Mouse (Mus musculus) layer of hippocampus, adult 2 months (tissue): Measurements from ENCODE around the gene Kif5c. TPM values are rescaled to one million over a fixed set of nuclear protein-coding genes. Genes with fewer than 3 reads are reported as not detected.

Experiments used
- DNase-seq, 2 experiments: peaks; one replicate each; pipeline ENCODE4 v3.0.0; 2022; ENCODE audit warnings: low spot score in 2 of 2
- H3K27ac ChIP-seq: fragments of 200-600 bp; 2 replicates; pipeline ENCODE4 v1.8.1; 2022
- H3K4me3 ChIP-seq: fragments of 200-600 bp; 2 replicates; pipeline ENCODE4 v1.8.1; 2022; ENCODE audit warnings: mild to moderate bottlenecking
- CTCF ChIP-seq: fragments of 200-600 bp; conservative IDR thresholded peaks from 2 replicates; pipeline ENCODE4 v1.8.1; 2022; ENCODE audit warnings: antibody characterized with exemption, mild to moderate bottlenecking, moderate library complexity
- long read RNA-seq, 2 experiments: library from polyadenylated mRNA; stranded (forward); transcript quantifications; one replicate each; pipeline ENCODE4 v2.0.0; 2021; ENCODE audit warnings: borderline mapping rate in 2 of 2
- total RNA-seq, 2 experiments: library from RNA; stranded (reverse); gene quantifications; 2 replicates each; pipeline ENCODE4 v1.2.3; 2021

The Kif5c gene
- total RNA-seq: 100 to 1,000 TPM; 467 to 553 TPM
- long read RNA-seq, experiment 1, full-length matches to known transcripts: 358 of 474 reads
- long read RNA-seq, experiment 1, partial matches to known transcripts: 100 of 474 reads
- long read RNA-seq, experiment 1, other reads (novel, unspliced or antisense): 16 of 474 reads
- long read RNA-seq, experiment 2, full-length matches to known transcripts: 545 of 719 reads
- long read RNA-seq, experiment 2, partial matches to known transcripts: 135 of 719 reads
- long read RNA-seq, experiment 2, other reads (novel, unspliced or antisense): 39 of 719 reads

DNA sequence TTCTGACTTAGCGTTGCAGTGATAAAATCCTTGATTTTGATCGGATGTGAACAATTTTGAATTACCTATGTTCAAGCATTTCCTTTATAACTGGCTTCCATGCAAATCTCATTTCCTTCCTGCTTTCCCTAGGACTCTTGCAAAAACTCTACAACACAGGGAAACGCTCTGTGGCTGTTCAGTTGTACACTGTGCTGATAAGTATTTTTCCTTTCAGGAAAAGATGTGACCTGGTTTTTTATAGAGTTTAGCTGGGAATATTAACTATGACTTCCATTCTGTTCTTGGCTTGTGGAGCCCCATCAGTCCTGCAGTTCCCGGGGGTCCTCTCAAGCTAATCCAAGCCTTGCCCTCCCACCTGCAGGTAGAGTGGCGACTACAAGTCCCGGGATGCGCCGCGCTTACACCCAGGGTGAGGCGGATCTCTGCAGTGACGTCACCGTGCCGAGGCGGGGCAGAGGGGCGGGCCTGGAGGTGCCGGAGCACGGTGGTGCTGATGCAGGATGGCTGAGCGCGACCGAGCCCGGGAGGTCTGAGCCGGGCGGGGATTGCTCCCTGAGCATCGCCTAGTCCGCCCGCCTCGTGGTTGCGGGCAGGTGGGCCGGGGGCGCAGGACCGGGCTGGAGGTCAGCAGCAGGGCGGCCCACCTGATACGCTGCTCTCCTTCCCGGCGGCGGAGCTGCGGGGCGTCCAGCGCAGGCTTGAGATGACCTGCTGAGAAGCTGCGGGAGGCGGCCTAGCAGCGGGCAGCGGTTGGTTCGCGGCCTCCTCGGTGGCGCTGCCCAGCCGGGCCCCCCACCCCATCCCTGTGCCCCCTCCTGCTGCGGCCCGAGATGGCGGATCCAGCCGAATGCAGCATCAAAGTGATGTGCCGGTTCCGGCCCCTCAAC, at the start of gene Kif5c:
Gene Kif5c, plus strand, starts transcription at position 470 of the 890 bp plus-strand sequence.
- TF ChIP-seq CTCF: peak; percentile 35
- Histone ChIP-seq H3K4me3 (peak within 1 kb of the TSS; percentile 98), H3K27ac (peak within 1 kb of the TSS; percentile 96)
- DNase-seq: peak; percentile 95 to 97

DNA sequence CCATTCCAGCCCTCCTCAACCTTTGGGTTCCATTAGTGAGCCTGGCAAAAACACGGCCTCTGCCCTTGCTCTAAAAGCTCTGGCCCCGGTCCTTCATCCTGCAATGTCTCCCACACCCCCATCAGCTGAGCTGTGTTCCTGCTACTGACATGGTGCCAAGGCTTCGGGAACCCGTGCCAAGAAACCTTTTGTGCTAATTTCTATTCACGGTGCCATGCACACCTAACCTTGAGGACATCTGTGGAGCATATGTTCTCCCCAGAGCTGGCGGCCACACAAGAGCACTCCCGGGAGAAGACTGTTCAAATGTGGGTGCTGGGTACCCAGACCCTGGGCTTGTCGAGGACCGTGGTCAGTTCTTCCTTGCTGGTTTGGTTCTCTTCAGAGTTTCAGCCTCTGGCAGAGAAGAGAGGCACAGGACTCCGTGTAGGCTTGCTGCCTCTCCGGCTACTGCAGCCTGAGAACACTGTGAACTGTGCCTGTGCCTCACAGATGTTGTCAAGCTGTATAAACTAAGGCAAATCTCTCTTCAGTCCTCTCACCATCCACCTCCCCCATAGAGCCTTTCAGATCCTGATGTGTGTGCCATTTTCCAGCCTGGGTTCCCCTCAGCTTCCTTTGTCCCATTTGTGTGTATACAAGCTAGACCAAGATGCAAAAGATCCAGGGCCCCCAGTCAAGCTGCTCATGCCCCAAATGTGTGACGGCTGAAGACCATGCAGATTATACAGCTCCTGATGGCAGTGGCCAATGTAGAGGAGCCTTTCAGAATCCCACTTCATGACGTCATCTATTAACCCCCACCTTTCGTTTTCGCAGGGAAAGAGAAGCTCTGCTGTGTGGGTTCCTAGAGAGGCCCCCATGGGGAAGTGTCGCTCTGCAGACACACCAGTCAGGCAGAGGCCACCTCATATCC, 49.0 kb upstream of the Kif5c start:
- no peak for TF ChIP-seq CTCF
- DNase-seq: peak in 1 of 2 experiments; percentile 47
- Histone ChIP-seq H3K27ac (no peak overlapping the region), H3K4me3 (no peak overlapping the region)

DNA sequence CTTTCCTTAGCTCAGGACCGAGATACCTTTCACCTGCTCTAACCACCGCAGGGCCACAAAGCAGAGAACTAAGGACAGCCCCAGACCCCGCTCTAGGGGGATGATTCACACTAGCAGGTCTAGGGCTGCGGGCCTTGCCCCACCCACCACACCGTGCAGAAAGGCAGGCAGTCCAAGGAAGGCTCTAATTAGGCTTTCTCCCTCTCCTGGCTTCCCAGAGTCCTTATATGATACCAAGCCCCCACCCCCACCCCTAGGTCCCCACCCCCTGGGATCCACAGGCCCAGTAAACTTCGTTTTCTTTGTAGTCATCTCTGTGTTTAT, 48.4 kb upstream of the Kif5c start:
- TF ChIP-seq CTCF: no peak
- Histone ChIP-seq H3K4me3 (no peak overlapping the region), H3K27ac (no peak overlapping the region)
- DNase-seq: no peak

DNA sequence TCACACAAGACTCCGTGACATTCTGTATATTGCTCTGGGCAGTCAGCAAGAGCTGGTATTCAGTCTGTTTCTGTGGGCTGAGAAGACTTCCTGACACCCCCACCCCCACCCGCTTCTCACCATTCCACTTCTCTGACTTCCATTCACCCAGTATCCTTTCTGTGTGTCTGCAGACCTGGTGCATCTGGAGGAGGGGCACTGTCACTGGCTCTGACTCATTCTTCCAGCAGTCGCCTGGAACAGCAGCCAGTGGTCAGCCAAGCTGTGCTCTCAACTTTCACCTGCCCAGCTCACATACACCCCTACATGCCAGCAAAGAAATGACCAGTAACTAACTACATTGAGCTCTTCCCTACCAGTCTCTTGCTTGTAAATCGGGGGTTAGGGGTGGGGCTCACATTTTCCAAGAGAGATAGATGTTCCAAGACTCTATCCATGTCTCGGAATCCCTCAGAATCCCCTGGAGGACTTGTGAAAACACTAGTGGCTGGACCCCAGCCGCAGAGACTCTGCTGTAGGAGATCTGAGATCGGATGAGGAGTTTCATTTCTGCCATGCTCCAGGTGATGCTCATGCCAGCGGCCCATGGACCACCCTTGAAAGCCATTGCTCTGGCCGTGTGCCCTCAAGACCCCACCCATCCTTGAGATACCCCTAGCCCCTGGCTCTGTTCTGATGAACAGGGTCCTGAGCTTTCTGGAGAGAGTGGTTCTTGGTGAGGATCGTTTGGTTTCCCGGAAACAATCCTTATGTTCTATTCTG, 47.8 kb upstream of the Kif5c start:
- H3K4me3 ChIP-seq: no peak overlapping the region
- TF ChIP-seq CTCF: no peak
- no peak for DNase-seq
- H3K27ac ChIP-seq: peak overlapping the region; percentile 76

DNA sequence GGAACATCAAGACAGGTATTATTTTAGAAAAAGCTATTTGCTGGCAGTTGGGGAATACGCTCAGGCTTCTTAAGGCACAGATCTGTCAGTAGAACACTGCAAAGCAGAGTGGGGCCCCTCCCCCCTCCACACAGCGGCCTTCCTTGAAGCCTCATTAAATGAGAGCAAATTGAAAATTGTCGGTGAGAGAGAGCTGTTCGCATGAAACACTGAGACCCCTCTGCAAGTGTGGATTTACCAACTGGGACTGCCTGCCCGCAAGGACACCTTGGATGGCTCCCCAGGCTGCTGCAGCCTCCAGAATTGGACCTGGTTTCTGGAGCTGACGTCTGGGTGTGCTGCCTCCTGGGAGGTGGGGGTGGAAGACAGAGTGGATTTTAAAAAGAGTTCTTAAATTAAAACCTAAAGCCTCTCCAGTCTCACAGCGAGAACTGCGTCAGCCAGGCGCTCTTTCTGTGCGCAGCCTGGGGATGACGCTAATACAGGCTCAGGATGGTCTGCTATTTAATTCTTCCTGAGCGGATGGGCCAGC, 46.9 kb upstream of the Kif5c start:
- peak overlapping the region; percentile 33 for H3K4me3 ChIP-seq
- DNase-seq: peak; percentile 34 to 72
- peak overlapping the region; percentile 76 for H3K27ac ChIP-seq
- no peak for TF ChIP-seq CTCF

DNA sequence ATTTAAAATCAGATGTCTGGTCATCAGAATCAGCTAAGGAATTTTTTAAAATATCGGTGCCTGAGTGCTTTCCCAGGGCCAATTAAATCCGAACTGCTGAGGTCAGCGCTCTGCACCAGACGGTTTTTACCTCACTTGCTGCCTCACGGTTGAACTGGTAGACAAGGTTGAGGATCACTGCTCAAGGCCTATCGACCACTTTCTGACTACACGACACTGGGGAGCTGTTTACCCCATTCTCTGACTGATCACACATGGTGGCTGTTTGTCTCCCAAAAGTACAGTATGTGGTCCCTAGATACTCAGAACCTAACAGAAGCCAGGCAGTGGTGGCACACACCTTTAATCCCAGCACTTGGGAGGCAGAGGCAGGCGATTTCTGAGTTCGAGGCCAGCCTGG, 46.4 kb upstream of the Kif5c start:
- no peak for TF ChIP-seq CTCF
- Histone ChIP-seq H3K4me3 (peak overlapping the region; percentile 33), H3K27ac (peak overlapping the region; percentile 76)
- DNase-seq: no peak

DNA sequence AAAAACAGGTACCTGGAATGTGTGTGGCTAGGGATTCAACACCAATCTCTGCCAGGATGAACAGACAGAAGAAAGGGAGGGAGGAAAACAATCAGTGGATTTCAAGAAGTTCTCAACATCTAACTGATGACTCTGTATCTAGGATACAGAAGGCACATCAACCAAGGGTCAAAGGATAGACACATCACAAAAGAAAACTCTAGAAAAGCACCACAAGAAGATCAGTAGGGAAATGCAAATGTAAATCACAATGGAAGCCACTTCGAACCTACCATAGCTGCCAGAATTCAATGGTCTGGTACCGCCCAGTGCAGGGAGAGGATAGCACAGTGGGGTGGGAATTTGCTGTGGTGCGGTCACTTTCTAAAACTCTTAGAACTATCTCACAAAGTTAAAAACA, 45.8 kb upstream of the Kif5c start:
- Histone ChIP-seq H3K27ac (no peak overlapping the region), H3K4me3 (no peak overlapping the region)
- no peak for DNase-seq
- TF ChIP-seq CTCF: no peak

DNA sequence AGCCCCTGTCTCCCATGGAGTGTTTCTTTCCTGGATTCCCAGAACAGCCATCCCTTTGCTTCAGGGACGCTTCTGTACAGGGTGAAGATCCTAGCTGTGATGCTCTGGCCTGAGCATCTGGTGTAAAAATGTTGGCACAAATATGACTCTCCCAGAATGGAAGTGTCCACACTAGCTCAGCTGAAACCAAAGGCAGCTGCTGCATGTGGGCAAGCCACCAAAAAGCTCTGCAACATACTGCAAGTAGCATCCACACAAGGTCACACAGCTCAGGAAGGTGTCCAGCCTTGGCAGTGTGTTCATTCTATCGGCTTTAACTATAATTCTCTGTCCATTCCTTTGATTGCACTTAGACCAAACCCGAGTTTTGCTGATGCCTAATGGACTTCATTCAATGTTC, 38.5 kb upstream of the Kif5c start:
- no peak overlapping the region for H3K4me3 ChIP-seq
- no peak overlapping the region for H3K27ac ChIP-seq
- DNase-seq: no peak
- no peak for TF ChIP-seq CTCF

DNA sequence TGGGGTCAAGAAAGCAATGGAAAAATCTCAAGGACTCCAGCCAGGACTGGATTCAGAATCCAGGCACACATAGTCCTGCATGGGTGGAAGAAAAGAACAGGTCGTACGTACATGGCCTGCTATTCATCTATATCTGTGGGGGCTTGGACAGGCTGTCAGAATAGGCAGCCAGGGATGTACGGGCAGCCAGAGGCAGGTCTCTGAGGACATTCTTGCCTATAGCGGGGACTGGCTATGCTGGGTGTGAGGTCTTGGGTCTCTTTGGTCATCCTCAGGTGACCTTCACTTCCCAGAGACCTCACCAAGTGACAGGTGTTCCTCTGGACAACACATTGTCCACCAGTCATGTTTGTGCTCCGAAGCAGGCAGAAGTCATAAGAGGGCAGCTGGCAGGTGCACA, 36.6 kb upstream of the Kif5c start:
- TF ChIP-seq CTCF: no peak
- DNase-seq: no peak
- no peak overlapping the region for H3K4me3 ChIP-seq
- no peak overlapping the region for H3K27ac ChIP-seq

DNA sequence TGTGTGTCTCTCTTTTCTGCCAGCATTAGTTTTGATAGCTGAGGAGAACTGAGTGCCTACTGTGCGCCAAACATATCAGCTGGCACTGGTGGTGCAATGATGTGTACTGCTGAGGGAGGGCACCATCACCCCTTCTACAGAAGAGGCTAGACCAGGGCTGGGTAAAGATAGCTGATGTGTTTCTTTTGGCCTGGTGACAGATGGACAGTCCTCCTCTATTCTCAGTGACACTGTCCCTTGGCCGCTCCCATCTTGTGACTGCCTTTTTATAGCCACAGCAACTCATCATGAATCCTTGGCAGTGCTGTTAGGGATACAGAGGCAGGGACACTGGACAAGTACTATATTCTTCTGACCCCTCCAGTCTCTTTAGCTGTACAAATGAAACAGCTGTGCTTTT, 35.8 kb upstream of the Kif5c start:
- Histone ChIP-seq H3K27ac (no peak overlapping the region), H3K4me3 (no peak overlapping the region)
- no peak for DNase-seq
- TF ChIP-seq CTCF: no peak

DNA sequence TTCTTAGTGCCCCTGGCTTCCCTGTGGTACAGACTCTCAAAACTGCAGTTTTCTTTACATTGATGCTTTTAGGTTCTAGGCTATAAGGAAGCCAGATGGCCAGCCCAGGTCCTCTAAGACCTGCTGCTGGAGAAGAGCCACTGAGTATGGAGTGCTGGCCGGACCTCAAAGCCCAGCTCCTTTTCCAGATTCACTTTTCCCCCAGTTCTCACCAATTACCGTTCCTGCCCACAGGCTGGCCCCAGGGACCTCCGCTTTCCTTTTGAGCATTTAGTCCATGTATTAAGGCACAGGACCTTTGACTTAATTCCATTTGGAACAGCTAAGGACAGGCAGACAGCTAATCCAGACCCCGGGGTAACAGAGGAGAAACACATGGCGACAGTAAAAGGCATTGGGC, 28.6 kb upstream of the Kif5c start:
- DNase-seq: no peak
- no peak for TF ChIP-seq CTCF
- H3K4me3 ChIP-seq: no peak overlapping the region
- no peak overlapping the region for H3K27ac ChIP-seq

DNA sequence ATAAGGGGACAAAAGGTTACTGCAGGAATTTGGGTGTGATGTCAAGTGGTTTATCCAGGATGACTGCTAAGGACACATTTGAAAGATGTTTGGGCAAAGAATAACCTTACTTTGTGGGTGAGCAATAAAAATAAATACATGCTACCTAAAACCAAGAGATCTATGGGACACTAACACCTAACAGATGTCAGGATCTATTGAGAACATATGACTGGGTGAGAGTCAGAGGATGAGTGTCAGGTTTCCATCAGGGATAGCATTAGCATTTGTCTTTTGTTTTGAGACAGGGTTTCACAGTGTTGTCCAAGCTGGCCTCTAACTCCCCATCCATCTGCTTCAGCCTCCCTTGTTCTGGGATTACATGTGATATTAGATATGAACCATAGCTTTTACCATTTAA, 26.2 kb upstream of the Kif5c start:
- H3K27ac ChIP-seq: no peak overlapping the region
- no peak for DNase-seq
- TF ChIP-seq CTCF: no peak
- H3K4me3 ChIP-seq: no peak overlapping the region
